Mouse (Mus musculus) thymus, adult 2 months (tissue): ENCODE results near the gene 1700037H04Rik.

Source experiments
- CTCF ChIP-seq: fragments of 200-500 bp; IDR thresholded peaks from 2 replicates; pipeline ENCODE4 v1.5.1; 2012; ENCODE audit warnings: mild to moderate bottlenecking, control low read depth, low read length, moderate library complexity, borderline replicate concordance; ENCODE audit not compliant: control insufficient read depth, poor library complexity, insufficient read depth; ENCODE audit errors: extremely low read depth
- POLR2A ChIP-seq: fragments of 200-500 bp; IDR thresholded peaks from 2 replicates; pipeline ENCODE4 v1.6.1; 2012; ENCODE audit warnings: mild to moderate bottlenecking, low read length, control low read depth, moderate library complexity; ENCODE audit not compliant: control insufficient read depth, poor library complexity, insufficient read depth; ENCODE audit errors: extremely low read depth

- TF ChIP-seq CTCF (no peak), POLR2A (no peak)
Measured at GRCm38 (mm10) chr2:131135521-131136139, 24.3 kb downstream of the 1700037H04Rik start.
